Mouse (Mus musculus) lung, postnatal 0 days (tissue): ENCODE results near the gene Rtn1.

Source experiments
- CTCF ChIP-seq: IDR thresholded peaks from 2 replicates; pipeline ENCODE4 v1.5.1; 2016; ENCODE audit warnings: antibody characterized with exemption, mild to moderate bottlenecking
- EP300 ChIP-seq: IDR thresholded peaks from 2 replicates; pipeline ENCODE4 v1.6.1; 2016; ENCODE audit warnings: antibody characterized with exemption, mild to moderate bottlenecking, control low read depth

- TF ChIP-seq CTCF = no peak
- no peak for TF ChIP-seq EP300
These were observed 173.1 kb downstream of the Rtn1 start for GRCm38 (mm10) chr12:72235621-72236351.
